In genomic region chr3:34080900-34081662, GRCm38 (mm10) we compare ENCODE assay signal across 8 mouse cellular contexts. TPM values are rescaled to one million over a fixed set of nuclear protein-coding genes. Genes with fewer than 3 reads are reported as not detected.
DNase-seq lines count a peak whose midpoint lies in the region; ATAC-seq and TF ChIP-seq lines count a peak whose summit lies in the region.

Gene Dnajc19 (minus strand): TSS chr3:34081321.

- no peaks in the 10 kb centered on the region for H3K27me3 ChIP-seq in Patski
- no peaks in the 10 kb centered on the region for H3K27me3 ChIP-seq in hindbrain, embryonic 13.5 days

- POLR2A ChIA-PET in Patski (lab: Charles Lee), result interaction anchor here (0.8 kb wide), 1 partner anchor 9 kb away, joined by 4 read pairs; no protein-coding TSS in a partner anchor

- H3K4me2 ChIP-seq in hindbrain, embryonic 13.5 days, result peak within 1 kb of the TSS; percentile 67

- in situ Hi-C loops in Patski (cut with MboI; ENCODE audit: low pct_unique_long_range_greater_than_20kb), result no loop called here

- DNase-seq in Patski (ENCODE audit: low read depth, low spot score), result peak; percentile 74
- DNase-seq in cerebellum, postnatal 14 days, result peak; percentile 94 to 96
- peak; percentile 87 to 94 for DNase-seq in frontal cortex, postnatal 14 days (ENCODE audit: low spot score in 2 of 2)
- DNase-seq in layer of hippocampus, postnatal 25 days (ENCODE audit: extremely low spot score in 1 of 2, low spot score in 1 of 2), result peak; percentile 94 to 95
- DNase-seq in lung, postnatal 25 days (ENCODE audit: low spot score), result peak; percentile 91
- DNase-seq in retina, embryonic 14.5 days (ENCODE audit: low spot score), result peak; percentile 95
- DNase-seq in thymus, postnatal 4 days, result peak; percentile 93

- peaks cover 13% of the 10 kb centered on the region for H3K36me3 ChIP-seq in hindbrain, embryonic 13.5 days

- CTCF ChIA-PET in Patski (lab: Charles Lee), result interaction anchor here (1.0 to 2.7 kb wide), 6 partner anchors 10 to 148 kb away, joined by 3 to 8 read pairs (median 3); no protein-coding TSS in a partner anchor

- no peaks in the 10 kb centered on the region for H3K9me3 ChIP-seq in hindbrain, embryonic 13.5 days

- under 1% methylated on average over 49 of the region's 50 CpGs for WGBS in hindbrain, embryonic 13.5 days

- peak; percentile 89 for ATAC-seq in Patski
- peak; percentile 94 for ATAC-seq in hindbrain, embryonic 13.5 days (ENCODE audit: low FRiP score)

- H3K27ac ChIP-seq in hindbrain, embryonic 13.5 days, result peak within 1 kb of the TSS; percentile 75

- H3K9ac ChIP-seq in hindbrain, embryonic 13.5 days, result peak within 1 kb of the TSS; percentile 88

- H3K4me1 ChIP-seq in hindbrain, embryonic 13.5 days (replicated peaks), result peaks cover 20% of the 10 kb centered on the region

- H3K4me3 ChIP-seq in hindbrain, embryonic 13.5 days, result peak within 1 kb of the TSS; percentile 76

- TF ChIP-seq CTCF in Patski (IDR thresholded peaks at IDR 0.05), result no peak

RNA-seq across cellular contexts. Expression of gene Dnajc19, which starts in this region (rescaled TPM):
- polyA plus RNA-seq in Patski (2021), result 90.9 TPM
- polyA plus RNA-seq in hindbrain, embryonic 13.5 days (2015; fragmentation: Nextera tagmentation; extraction: Ambion mirVana), result 120 and 126 TPM in 2 replicates
- 10 to 100 TPM; 53.9 to 58.8 TPM for total RNA-seq in layer of hippocampus, postnatal 25 days (2021)

Comparison
In these comparisons a context has a peak if more than half of its experiments do, and no peak if none do; other contexts are left out.
1. Peak in every context shown above with its lines: DNase-seq, ATAC-seq, H3K4me3 ChIP-seq and H3K27ac ChIP-seq.